Mouse (Mus musculus) embryo, embryonic 11.5 days (tissue): ENCODE results near the gene Upk1a.

Source experiments
- DNase-seq: peaks from one replicate; pipeline ENCODE4 v3.0.0-alpha.2; 2012; ENCODE audit warnings: low read depth, low spot score

Upk1a gene

DNA sequence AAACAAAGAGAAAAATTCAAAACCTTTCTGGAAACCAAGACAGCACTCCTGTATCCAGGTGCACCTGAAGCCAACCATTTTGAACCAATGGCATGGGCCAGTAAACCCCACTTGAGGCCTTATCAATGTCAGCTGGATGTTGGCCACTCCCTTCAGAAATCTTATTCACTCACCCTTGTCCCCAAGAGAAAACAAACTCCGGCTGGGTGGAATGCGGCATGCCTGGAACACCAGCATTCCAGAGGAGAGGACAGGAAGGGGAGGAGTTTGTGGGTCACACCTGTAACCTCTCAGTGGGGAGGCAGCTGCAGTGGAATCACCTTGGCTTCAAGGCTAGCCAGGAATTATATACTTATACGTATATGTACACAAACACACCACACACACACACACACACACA, 10.1 kb downstream of the Upk1a start:
- no peak for DNase-seq

DNA sequence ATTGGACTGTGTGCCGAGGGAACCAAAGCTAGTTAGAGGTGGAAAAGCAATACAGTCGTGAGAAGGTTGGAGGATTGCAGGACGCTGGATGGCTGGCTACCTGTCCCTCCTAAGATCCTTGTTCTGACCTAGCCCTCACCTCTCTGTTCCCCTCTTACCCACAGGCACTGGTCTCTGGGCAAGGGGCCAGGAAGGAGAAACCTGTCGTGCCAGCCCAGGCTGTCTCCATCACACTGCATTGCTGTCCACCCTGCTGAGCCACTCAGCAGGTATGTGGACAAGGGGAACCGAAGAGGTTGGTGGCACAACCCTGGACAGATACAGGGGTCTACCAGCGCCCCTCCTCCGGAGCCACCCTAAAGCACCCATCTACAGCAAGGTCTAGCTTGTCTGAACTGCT, 12.0 kb downstream of the Upk1a start:
- DNase-seq: no peak

GRCm38 (mm10) chr7:30599933-30600353, 12.7 kb downstream of the Upk1a start:
- peak; percentile 74 for DNase-seq

- no peak for DNase-seq
Measured at GRCm38 (mm10) chr7:30598786-30599185, 13.9 kb downstream of the Upk1a start, which contains the start of gene Zbtb32. Gene Zbtb32 (minus strand): TSS chr7:30598909.

GRCm38 (mm10) chr7:30596811-30597210, 15.8 kb downstream of the Upk1a start:
- DNase-seq: no peak

DNA sequence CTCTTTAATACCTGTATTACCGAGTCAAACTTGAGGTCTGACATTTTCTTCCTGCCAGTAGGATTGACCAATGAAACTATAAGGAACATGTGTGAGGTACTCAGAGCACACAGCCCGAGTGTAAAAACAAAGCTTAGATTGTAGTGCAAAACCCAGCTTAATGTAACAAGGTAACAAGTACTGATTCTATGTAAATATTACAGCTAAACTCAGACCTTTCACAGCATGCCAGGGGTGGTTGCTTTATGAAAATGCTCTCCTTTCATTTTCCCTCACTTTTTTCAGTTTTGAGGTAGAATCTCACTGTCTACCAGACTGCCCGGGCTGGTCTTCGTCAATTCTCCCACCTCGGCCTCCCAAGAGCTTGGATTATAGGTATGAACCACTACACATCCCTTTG, 16.6 kb downstream of the Upk1a start:
- DNase-seq: no peak

DNA sequence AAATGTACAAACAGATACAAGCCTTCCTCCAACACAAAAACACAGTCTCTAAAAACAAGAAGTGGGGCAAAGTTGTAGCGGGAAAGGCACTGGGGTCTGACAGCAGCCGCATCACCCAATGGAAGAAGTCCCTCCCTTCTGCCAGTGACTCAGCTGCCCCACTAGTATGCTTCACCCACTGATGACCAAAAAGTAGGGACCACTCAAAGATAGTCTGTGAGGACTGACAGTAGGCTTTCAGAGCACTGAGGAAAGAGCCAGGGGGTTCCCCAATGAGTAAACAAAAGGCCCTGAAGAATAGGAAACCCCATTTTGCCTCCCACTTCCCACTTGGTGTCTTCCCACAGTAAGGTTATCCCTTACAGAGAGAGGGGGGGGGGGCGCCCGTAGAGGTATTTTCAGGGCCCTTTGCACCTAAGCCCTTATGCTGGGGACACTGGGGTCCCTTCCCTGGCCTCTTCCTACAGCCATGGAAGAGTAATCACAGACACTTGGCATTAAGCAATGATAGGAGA, 18.1 kb downstream of the Upk1a start:
- no peak for DNase-seq

- no peak for DNase-seq
Measured at GRCm38 (mm10) chr7:30593579-30594509, 18.8 kb downstream of the Upk1a start.

GRCm38 (mm10) chr7:30592772-30593423, 19.7 kb downstream of the Upk1a start:
- no peak for DNase-seq

GRCm38 (mm10) chr7:30591605-30591951, 21.1 kb downstream of the Upk1a start:
- DNase-seq: no peak

DNA sequence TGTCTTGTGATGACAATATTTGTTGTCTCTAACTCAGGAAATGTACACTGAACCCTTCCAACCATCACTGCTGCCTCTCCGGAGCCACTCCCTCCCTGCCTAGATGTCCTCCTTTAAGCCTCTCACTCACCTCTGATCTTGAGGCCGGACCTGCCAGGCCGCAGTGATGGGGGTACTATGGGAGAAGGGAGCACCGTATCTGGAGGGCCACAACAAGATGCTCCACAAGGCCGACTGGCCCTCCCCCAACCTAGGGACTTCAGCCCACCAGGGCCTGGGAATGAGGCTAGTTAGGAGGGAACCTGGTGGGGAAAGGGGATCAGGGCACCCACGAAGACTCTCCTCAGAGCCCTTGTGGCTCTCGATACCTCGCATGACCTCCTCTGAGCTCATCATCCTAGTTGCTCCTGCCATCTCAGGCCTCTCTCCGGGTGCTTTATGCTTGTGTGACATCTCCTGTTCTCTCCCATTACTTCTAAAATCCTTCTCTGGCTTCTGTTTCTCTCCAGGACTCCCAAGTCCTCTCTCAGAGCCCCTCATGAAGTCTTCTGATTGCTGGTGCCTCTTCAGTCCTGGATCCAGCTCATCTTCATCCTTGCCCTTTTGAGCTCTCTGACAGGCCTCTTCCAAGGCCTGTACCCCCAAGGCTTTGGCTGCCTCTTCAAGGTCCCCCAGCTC, 21.6 kb downstream of the Upk1a start:
- no peak for DNase-seq

DNA sequence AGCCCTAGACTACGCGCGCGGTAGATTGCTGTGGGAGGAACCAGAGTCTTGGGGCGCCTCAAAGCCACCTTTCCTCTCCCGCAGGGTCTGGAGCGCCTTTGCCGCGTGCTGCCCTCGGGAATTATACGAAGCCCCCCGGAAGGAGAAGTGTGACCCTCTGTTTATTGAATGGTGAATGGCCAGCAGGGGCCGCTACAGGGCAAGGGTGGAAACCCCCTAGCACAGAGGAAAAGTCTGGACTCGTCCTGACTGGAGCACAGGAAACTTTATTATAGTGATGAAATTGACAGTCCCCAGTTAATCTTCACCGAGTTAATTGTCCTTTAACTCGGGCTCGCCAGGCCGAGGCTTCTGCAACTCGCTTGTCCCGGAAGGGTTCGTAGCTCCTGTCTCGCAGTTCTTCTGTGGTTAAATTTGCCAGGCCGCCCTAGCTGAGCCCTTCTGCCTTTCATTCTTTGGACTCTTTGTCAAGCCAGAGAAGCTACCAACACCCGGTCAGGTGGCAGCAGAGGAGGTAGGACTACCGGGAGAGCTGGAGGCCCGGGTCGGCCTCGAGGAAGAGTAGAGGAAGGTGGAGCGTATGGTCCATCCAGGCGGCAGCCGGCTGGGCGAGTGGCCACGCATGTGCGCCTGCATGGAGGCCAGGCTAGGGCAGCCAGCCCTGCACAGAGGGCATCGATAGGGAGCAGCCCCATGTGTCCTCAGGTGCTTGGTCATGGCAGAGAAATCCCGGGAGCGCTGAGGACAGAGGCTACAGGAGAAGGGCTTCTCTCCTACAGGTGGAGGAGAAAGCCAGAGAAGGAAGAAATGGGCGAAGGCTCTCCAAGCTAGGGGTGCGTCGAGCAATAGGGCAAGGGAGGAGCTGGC, 23.0 kb downstream of the Upk1a start:
- peak; percentile 80 for DNase-seq

- DNase-seq: peak; percentile 92
Measured at GRCm38 (mm10) chr7:30588676-30589434, 23.8 kb downstream of the Upk1a start, which contains the start of gene Kmt2b. Gene Kmt2b (minus strand): TSS chr7:30588726.

DNA sequence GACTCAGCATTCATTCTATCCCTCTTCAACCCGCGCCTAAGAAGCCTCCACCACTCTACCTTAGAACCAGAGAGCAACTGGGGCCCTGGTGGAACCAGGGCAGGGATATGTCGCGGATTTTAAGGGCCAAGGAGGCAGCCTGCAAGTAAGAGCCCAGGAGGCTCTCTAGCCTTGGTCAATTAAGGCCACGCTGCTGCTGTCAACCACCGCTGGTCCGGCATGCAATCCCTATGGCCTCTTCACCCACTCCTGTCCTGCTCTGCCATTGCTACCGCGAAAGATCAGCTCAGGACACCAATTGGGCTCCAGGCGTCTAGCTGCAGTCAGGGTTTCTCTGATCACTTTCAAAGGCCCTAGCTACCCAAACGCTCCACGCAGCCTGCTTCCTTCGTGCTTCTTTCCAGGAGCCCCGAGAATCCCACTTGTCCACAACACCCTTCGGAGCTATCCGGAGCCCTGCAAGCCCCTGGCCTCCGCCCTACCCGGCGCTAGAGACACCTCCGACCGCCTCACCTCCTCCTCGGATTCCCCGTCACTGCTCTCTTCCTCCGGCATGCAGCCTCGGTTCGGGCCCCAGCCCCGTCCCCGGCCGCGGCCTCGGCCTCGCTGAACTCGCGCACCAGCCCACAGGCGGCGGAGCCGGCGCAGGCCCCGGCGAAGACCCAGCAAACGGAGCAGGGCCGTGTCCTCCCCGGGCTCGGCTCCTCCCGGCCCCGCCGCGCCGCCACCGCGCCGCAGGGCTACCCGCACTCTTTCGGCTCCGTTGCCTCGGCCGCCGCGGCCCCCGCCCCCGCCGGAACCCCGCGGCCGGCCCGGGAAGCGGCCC, 24.6 kb downstream of the Upk1a start:
- DNase-seq: no peak

- no peak for DNase-seq
Measured at GRCm38 (mm10) chr7:30586455-30587020, 26.1 kb downstream of the Upk1a start.

DNA sequence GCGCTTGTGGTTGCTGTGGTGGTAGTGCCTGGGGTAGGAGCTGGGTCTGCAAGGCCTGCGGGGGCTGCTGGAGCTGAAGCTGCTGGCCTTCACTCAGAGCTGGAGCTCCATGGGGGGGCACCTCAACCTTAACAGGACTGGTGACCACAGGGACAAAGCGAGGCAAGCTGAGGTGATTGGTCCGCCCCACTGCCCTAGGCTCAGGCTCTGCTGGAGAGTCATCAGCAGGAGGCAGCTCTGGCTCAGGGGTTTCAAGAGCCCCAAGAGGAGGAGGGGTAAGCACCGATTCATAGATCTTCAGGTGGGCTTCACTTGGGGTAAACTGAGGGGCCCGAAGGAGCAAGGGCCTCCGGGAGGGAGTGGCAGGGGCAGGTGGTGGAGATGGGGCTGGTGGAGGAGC, 27.5 kb downstream of the Upk1a start:
- no peak for DNase-seq

- DNase-seq: no peak
Measured at GRCm38 (mm10) chr7:30584339-30584738, 28.3 kb downstream of the Upk1a start.

- DNase-seq: no peak
Measured at GRCm38 (mm10) chr7:30581547-30581946, 31.1 kb downstream of the Upk1a start.

DNA sequence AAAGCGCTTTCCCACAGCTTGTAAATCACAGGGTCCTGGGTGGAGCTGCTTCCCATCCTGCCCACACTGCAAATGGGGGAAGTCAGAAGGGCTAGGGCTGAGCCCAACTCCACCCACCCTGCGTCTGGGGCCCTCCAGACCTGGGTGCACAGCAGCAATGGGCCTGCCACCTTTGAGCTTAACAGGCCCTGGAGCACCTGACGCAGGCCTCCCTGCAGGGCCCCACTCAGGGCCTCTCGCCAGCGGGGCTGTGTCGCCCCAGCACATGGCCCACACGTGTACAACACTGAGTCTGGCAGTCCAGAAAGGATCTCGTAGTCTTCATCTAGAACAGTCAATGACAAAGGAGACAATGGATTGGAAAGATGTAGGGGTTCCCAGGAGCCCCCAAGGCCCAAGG, 32.7 kb downstream of the Upk1a start:
- DNase-seq: no peak
